Mouse (Mus musculus) lung, adult 10 weeks (tissue): ENCODE measurements around the gene Iqsec2. TPM values are rescaled to one million over a fixed set of nuclear protein-coding genes. Genes with fewer than 3 reads are reported as not detected.

Experiments used
- polyA plus RNA-seq: library from polyadenylated mRNA; stranded (reverse); fragments of 350-450 nt; fragmentation: Illumina TruSeq; extraction: RNeasy Lipid Tissue Mini Kit (QIAGEN cat#74804); gene quantifications from one replicate; pipeline ENCODE4 v1.2.3, GENCODE M21; 2014; ENCODE audit warnings: low read depth, low replicate concordance; ENCODE audit not compliant: insufficient read depth

Gene Iqsec2
- polyA plus RNA-seq = 11.8 TPM

DNA sequence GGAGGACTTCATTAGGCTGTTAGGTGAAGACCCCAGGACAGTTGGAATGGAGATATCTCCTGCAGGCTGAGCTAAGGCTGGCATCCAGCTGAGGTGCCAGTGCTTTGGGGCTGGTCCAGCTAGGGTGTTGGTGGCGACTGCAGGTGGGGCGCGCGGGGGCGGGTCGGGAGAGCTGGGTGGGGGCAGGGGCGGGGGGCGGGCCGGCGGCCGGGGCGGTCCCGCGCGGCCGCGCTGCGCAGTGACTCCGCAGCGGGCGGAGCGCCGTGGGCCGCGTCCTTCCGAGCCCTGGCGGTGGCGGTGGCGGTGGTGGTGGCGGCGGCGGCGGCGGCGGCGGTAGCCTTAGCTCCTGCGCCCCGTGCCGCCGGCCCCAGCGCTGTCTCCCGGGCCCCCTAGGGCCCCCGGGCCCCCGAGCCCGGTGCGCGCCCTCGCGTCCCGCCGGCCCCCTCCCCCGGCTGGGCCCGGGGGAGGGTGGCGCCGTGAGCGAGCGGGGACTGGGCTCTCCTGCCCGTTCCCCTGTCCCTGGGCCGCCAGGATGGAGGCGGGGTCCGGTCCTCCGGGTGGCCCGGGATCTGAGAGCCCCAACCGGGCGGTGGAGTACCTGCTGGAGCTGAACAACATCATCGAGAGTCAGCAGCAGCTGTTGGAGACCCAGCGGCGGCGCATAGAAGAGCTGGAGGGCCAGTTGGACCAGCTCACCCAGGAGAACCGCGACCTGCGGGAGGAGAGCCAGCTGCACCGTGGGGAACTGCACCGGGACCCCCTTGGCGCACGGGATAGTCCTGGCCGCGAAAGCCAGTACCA, at the start of gene Iqsec2:
TSS of gene Iqsec2 (plus strand) at position 328 of the 801 bp plus-strand sequence.

DNA sequence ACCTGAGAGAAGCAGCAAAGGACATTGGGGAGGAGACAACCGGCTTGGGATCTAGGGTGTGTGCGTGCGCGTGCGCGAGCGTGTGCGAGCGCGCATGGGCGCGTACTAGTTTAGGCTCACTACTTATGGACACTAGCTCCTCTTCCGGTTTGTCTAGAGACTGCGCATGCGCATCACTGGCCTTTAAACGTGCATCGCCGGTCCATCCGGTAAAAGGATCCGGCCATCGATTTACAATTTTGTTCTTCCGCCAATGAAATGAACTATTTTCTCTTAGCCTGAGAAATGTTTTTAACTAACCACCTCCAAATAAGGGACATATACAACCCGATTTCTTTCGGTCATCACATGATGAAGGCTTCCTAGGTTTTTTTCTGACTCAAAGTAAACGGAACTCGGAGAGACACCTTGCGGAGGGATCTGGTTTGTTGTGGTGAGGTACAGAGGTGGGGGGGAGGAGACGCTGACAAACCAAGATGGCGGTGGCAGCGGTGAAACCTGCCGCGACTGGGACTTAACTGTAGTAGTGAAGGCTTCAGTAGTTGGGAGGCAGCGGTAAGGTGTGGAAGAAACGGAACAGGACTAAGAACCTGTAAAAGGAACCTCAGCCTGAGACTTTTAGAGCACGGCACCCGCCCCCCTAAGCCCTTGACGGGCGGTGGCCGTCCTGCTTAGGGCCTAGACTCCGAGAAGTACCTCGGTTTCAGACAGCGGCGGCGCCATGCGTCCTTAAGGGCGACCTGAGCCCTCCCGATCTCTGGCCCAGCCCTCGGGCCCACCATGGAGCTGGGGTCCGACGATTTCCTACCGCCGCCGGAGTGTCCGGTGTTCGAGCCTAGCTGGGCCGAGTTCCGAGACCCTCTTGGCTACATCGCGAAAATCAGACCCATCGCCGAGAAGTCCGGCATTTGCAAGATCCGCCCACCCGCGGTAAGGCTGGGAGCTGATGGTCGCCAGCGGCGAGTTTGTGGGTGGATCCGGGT, 89.0 kb downstream of the Iqsec2 start, which contains the start of gene Kdm5c:
TSS of gene Kdm5c (plus strand) at position 240 of the 983 bp plus-strand sequence.

Other genes with a start within 250 kb of the Iqsec2 start
- gene Hsd17b10, start 142.4 kb upstream of the Iqsec2 start, polyA plus RNA-seq = 114 TPM
- gene Ribc1, start 128.0 kb upstream of the Iqsec2 start, polyA plus RNA-seq = 1.9 TPM
- gene Smc1a, start 127.8 kb upstream of the Iqsec2 start, polyA plus RNA-seq = 27.2 TPM
- 17.3 TPM for gene Kdm5c, start 88.8 kb downstream of the Iqsec2 start, polyA plus RNA-seq
- 2.6 TPM for gene Kantr, start 183.2 kb downstream of the Iqsec2 start, polyA plus RNA-seq
- 14.3 TPM for gene Tspyl2, start 198.2 kb downstream of the Iqsec2 start, polyA plus RNA-seq
- 1.5 TPM for gene Gpr173, start 224.4 kb downstream of the Iqsec2 start, polyA plus RNA-seq